Comparison of ENCODE assay signal across 28 mouse cellular contexts in the genomic region with DNA sequence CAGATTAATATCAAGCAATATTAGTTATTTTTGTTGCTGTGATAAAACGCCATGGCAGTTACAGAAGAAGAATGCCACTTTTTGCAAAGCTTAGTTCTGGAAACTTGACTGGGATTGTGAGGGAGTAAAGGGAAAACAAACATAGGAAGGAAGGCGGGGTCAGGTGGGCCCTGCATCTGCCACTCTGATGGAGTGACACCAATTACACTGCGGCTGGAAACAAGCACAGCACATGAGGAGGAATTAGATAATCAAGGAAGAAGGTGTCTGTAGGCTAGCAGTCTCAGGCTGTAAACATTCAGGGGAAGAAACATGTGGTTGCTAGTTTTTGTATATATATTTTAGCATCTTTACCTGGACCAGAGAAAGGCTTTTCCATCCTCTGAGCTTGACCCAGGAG.
A peak's percentile ranks its signal among the peaks of the same experiment; 100 is the strongest.
DNase-seq lines count a peak whose midpoint lies in the region; ATAC-seq lines count a peak whose summit lies in the region.
"Had no signal": no experiment of that assay in that cellular context is flagged by ENCODE, and none has a peak within 500 bp of the region (broad histone marks: within the 10 kb centered on the region; RNA-seq: fewer than 3 reads in every experiment).

No protein-coding gene starts in this region.

- no peaks in the 10 kb centered on the region for H3K9me3 ChIP-seq in forebrain, embryonic 11.5 days (ENCODE audit: control insufficient read depth, low read length)
- no peaks in the 10 kb centered on the region for H3K9me3 ChIP-seq in forebrain, embryonic 16.5 days (ENCODE audit: control insufficient read depth, low read length)
- H3K9me3 ChIP-seq in hindbrain, embryonic 13.5 days: no peaks in the 10 kb centered on the region
- no peaks in the 10 kb centered on the region for H3K9me3 ChIP-seq in hindbrain, embryonic 11.5 days (ENCODE audit: control insufficient read depth, low read length)
- no peaks in the 10 kb centered on the region for H3K9me3 ChIP-seq in midbrain, embryonic 15.5 days
- no peaks in the 10 kb centered on the region for H3K9me3 ChIP-seq in midbrain, embryonic 11.5 days (ENCODE audit: control insufficient read depth, low read length)
- H3K9me3 ChIP-seq: kidney, embryonic 15.5 days; stomach, embryonic 15.5 days had no signal

- WGBS in forebrain, embryonic 11.5 days: 79% methylated on average over 3 of the region's 3 CpGs
- 63% methylated on average over 3 of the region's 3 CpGs for WGBS in forebrain, embryonic 16.5 days
- WGBS in hindbrain, embryonic 13.5 days: 69% methylated on average over 3 of the region's 3 CpGs
- WGBS in hindbrain, embryonic 11.5 days: 80% methylated on average over 3 of the region's 3 CpGs
- 75% methylated on average over 3 of the region's 3 CpGs for WGBS in midbrain, embryonic 15.5 days
- WGBS in midbrain, embryonic 11.5 days: 85% methylated on average over 3 of the region's 3 CpGs

- no peaks in the 10 kb centered on the region for H3K4me1 ChIP-seq in forebrain, embryonic 11.5 days (replicated peaks; ENCODE audit: control insufficient read depth, insufficient read depth, low read length)
- peaks cover 12% of the 10 kb centered on the region; the same call in 1 of the 2 replicates for H3K4me1 ChIP-seq in forebrain, embryonic 16.5 days (replicated peaks; ENCODE audit: control insufficient read depth, insufficient read depth, low read length)
- peaks cover 5% of the 10 kb centered on the region for H3K4me1 ChIP-seq in hindbrain, embryonic 13.5 days (replicated peaks)
- H3K4me1 ChIP-seq in hindbrain, embryonic 11.5 days (replicated peaks; ENCODE audit: control insufficient read depth, insufficient read depth, low read length): no peaks in the 10 kb centered on the region
- peaks cover 15% of the 10 kb centered on the region for H3K4me1 ChIP-seq in midbrain, embryonic 15.5 days
- H3K4me1 ChIP-seq in midbrain, embryonic 11.5 days (ENCODE audit: control insufficient read depth, insufficient read depth, low read length): no peaks in the 10 kb centered on the region
- H3K4me1 ChIP-seq: kidney, embryonic 15.5 days; stomach, embryonic 15.5 days had no signal

- H3K27ac ChIP-seq in forebrain, embryonic 11.5 days (ENCODE audit: low read depth, low read length): no peak overlapping the region
- no peak overlapping the region for H3K27ac ChIP-seq in forebrain, embryonic 16.5 days (ENCODE audit: low read length)
- peak overlapping the region; percentile 76 for H3K27ac ChIP-seq in hindbrain, embryonic 13.5 days
- H3K27ac ChIP-seq in hindbrain, embryonic 11.5 days (ENCODE audit: low read depth, low read length): no peak overlapping the region
- 0 out of 2 replicates have a peak overlapping the region, but pooled peaks have one; percentile 49 for H3K27ac ChIP-seq in midbrain, embryonic 15.5 days
- H3K27ac ChIP-seq in midbrain, embryonic 11.5 days (ENCODE audit: low read depth, low read length): no peak overlapping the region
- H3K27ac ChIP-seq: kidney, embryonic 15.5 days; liver, embryonic 14.5 days; macrophage; stomach, embryonic 15.5 days had no signal

- no peak overlapping the region for H3K4me3 ChIP-seq in forebrain, embryonic 11.5 days (ENCODE audit: low read depth, low read length)
- H3K4me3 ChIP-seq in forebrain, embryonic 16.5 days (replicated peaks; ENCODE audit: low read length): no peak overlapping the region
- H3K4me3 ChIP-seq in hindbrain, embryonic 13.5 days: no peak overlapping the region
- H3K4me3 ChIP-seq in hindbrain, embryonic 11.5 days (ENCODE audit: low read depth, low read length): no peak overlapping the region
- H3K4me3 ChIP-seq in midbrain, embryonic 15.5 days: no peak overlapping the region
- no peak overlapping the region for H3K4me3 ChIP-seq in midbrain, embryonic 11.5 days (ENCODE audit: low read depth, low read length)
- H3K4me3 ChIP-seq: erythroblast, embryonic 14.5 days; kidney, embryonic 15.5 days; stomach, embryonic 15.5 days had no signal

- H3K27me3 ChIP-seq in forebrain, embryonic 11.5 days (ENCODE audit: control insufficient read depth, insufficient read depth, low read length): no peaks in the 10 kb centered on the region
- no peaks in the 10 kb centered on the region for H3K27me3 ChIP-seq in forebrain, embryonic 16.5 days (replicated peaks; ENCODE audit: control insufficient read depth, insufficient read depth, low read length)
- H3K27me3 ChIP-seq in hindbrain, embryonic 13.5 days: no peaks in the 10 kb centered on the region
- H3K27me3 ChIP-seq in hindbrain, embryonic 11.5 days (ENCODE audit: control insufficient read depth, insufficient read depth, low read length): no peaks in the 10 kb centered on the region
- H3K27me3 ChIP-seq in midbrain, embryonic 15.5 days (replicated peaks): no peaks in the 10 kb centered on the region
- no peaks in the 10 kb centered on the region for H3K27me3 ChIP-seq in midbrain, embryonic 11.5 days (ENCODE audit: control insufficient read depth, insufficient read depth, low read length)
- H3K27me3 ChIP-seq: CH12.LX; kidney, embryonic 15.5 days; stomach, embryonic 15.5 days had no signal

- no peaks in the 10 kb centered on the region for H3K36me3 ChIP-seq in forebrain, embryonic 11.5 days (ENCODE audit: control insufficient read depth, insufficient read depth, low read length)
- no peaks in the 10 kb centered on the region for H3K36me3 ChIP-seq in forebrain, embryonic 16.5 days (ENCODE audit: control insufficient read depth, insufficient read depth)
- H3K36me3 ChIP-seq in hindbrain, embryonic 13.5 days: no peaks in the 10 kb centered on the region
- no peaks in the 10 kb centered on the region for H3K36me3 ChIP-seq in hindbrain, embryonic 11.5 days (ENCODE audit: control insufficient read depth, insufficient read depth, low read length)
- H3K36me3 ChIP-seq in midbrain, embryonic 15.5 days (replicated peaks): no peaks in the 10 kb centered on the region
- H3K36me3 ChIP-seq in midbrain, embryonic 11.5 days (ENCODE audit: control insufficient read depth, insufficient read depth, low read length): no peaks in the 10 kb centered on the region
- H3K36me3 ChIP-seq: kidney, embryonic 15.5 days; stomach, embryonic 15.5 days had no signal

- no peak overlapping the region for H3K9ac ChIP-seq in forebrain, embryonic 11.5 days (ENCODE audit: low read length)
- no peak overlapping the region for H3K9ac ChIP-seq in forebrain, embryonic 16.5 days (replicated peaks; ENCODE audit: low read depth, low read length)
- no peak overlapping the region for H3K9ac ChIP-seq in hindbrain, embryonic 13.5 days
- no peak overlapping the region for H3K9ac ChIP-seq in hindbrain, embryonic 11.5 days (ENCODE audit: low read depth, low read length)
- H3K9ac ChIP-seq in midbrain, embryonic 15.5 days: no peak overlapping the region
- no peak overlapping the region for H3K9ac ChIP-seq in midbrain, embryonic 11.5 days (ENCODE audit: low read length)
- H3K9ac ChIP-seq: kidney, embryonic 15.5 days; liver, embryonic 14.5 days; stomach, embryonic 15.5 days had no signal

- ATAC-seq in forebrain, embryonic 11.5 days (replicated peaks; ENCODE audit: low FRiP score): peak; percentile 64; the same call in 1 of the 2 replicates
- ATAC-seq in forebrain, embryonic 16.5 days: no peak
- ATAC-seq in hindbrain, embryonic 13.5 days (ENCODE audit: low FRiP score): no peak
- ATAC-seq in hindbrain, embryonic 11.5 days (ENCODE audit: low FRiP score): no peak
- ATAC-seq in midbrain, embryonic 15.5 days (replicated peaks): no peak
- ATAC-seq in midbrain, embryonic 11.5 days (ENCODE audit: low FRiP score): no peak
- ATAC-seq: activated CD4-positive, CD25-positive, alpha-beta regulatory T cell, adult 4 months; inflammation-experienced regulatory T-cells, adult 6 months had no signal

- no peak for DNase-seq in forebrain, embryonic 11.5 days (ENCODE audit: low spot score)
- DNase-seq in hindbrain, embryonic 11.5 days (ENCODE audit: low spot score): no peak
- DNase-seq in midbrain, embryonic 11.5 days (ENCODE audit: low spot score, missing footprints): no peak
- no peak for DNase-seq in kidney, adult 18-20 months
- DNase-seq: adrenal gland, adult 2 months; adrenal gland, postnatal 36 days; cerebellum, adult 2 months; cerebellum, postnatal 14 days; gastrocnemius, postnatal 14 days; heart, postnatal 36 days; kidney, adult 11 months; kidney, postnatal 25 days; liver; lung, adult 2 months; lung, postnatal 10 days; thymus, postnatal 14 days had no signal

- no peak overlapping the region for H3K4me2 ChIP-seq in forebrain, embryonic 11.5 days (ENCODE audit: low read depth, low read length, severe bottlenecking)
- H3K4me2 ChIP-seq in forebrain, embryonic 16.5 days (ENCODE audit: low read length): no peak overlapping the region
- no peak overlapping the region for H3K4me2 ChIP-seq in hindbrain, embryonic 13.5 days
- H3K4me2 ChIP-seq in hindbrain, embryonic 11.5 days (replicated peaks; ENCODE audit: low read depth, low read length): no peak overlapping the region
- no peak overlapping the region for H3K4me2 ChIP-seq in midbrain, embryonic 15.5 days
- H3K4me2 ChIP-seq in midbrain, embryonic 11.5 days: no peak overlapping the region
- H3K4me2 ChIP-seq: heart, embryonic 11.5 days; kidney, embryonic 15.5 days; stomach, embryonic 15.5 days had no signal

Comparison
In these comparisons a context has a peak if more than half of its experiments do, and no peak if none do; other contexts are left out.
1. H3K27ac ChIP-seq: peak in hindbrain, embryonic 13.5 days (single experiment) and midbrain, embryonic 15.5 days (single experiment); none in forebrain, embryonic 11.5 days (single experiment), forebrain, embryonic 16.5 days (single experiment), hindbrain, embryonic 11.5 days (single experiment) and midbrain, embryonic 11.5 days (single experiment).